Mouse (Mus musculus): ENCODE results near the gene Egfr.

Egfr gene

GRCm38 (mm10) chr11:16776967-16777366 lies 25.0 kb downstream of the Egfr start:
- no peak for DNase-seq (ENCODE audit: low spot score in 2 of 2)

- no peak for DNase-seq (ENCODE audit: low spot score in 2 of 2)
Observed at GRCm38 (mm10) chr11:16781604-16782003, 29.6 kb downstream of the Egfr start.

- no peak for DNase-seq (ENCODE audit: low spot score in 2 of 2)
Observed at GRCm38 (mm10) chr11:16783926-16784659, 32.1 kb downstream of the Egfr start.

- DNase-seq (ENCODE audit: low spot score in 2 of 2) = no peak
Observed at GRCm38 (mm10) chr11:16792638-16793585, 40.9 kb downstream of the Egfr start.

GRCm38 (mm10) chr11:16795012-16795411 lies 43.0 kb downstream of the Egfr start:
- DNase-seq (ENCODE audit: low spot score in 2 of 2) = no peak

GRCm38 (mm10) chr11:16795513-16795912 lies 43.5 kb downstream of the Egfr start:
- no peak for DNase-seq (ENCODE audit: low spot score in 2 of 2)

GRCm38 (mm10) chr11:16797456-16797855 lies 45.5 kb downstream of the Egfr start:
- DNase-seq (ENCODE audit: low spot score in 2 of 2) = no peak

- peak in 1 of 2 experiments; percentile 14 for DNase-seq (ENCODE audit: low spot score in 2 of 2)
Observed at GRCm38 (mm10) chr11:16798136-16798535, 46.1 kb downstream of the Egfr start.

GRCm38 (mm10) chr11:16800507-16800906 lies 48.5 kb downstream of the Egfr start:
- DNase-seq (ENCODE audit: low spot score in 2 of 2) = no peak

- DNase-seq (ENCODE audit: low spot score in 2 of 2) = no peak
Observed at GRCm38 (mm10) chr11:16802668-16803067, 50.7 kb downstream of the Egfr start.

- DNase-seq (ENCODE audit: low spot score in 2 of 2) = no peak
Observed at GRCm38 (mm10) chr11:16804016-16804415, 52.0 kb downstream of the Egfr start.

- no peak for DNase-seq (ENCODE audit: low spot score in 2 of 2)
Observed at GRCm38 (mm10) chr11:16805886-16806285, 53.9 kb downstream of the Egfr start.

GRCm38 (mm10) chr11:16809161-16809967 lies 57.4 kb downstream of the Egfr start:
- no peak for DNase-seq (ENCODE audit: low spot score in 2 of 2)

- DNase-seq (ENCODE audit: low spot score in 2 of 2) = no peak
Observed at GRCm38 (mm10) chr11:16810086-16810485, 58.1 kb downstream of the Egfr start.

- DNase-seq (ENCODE audit: low spot score in 2 of 2) = no peak
Observed at GRCm38 (mm10) chr11:16813298-16813697, 61.3 kb downstream of the Egfr start.

- DNase-seq (ENCODE audit: low spot score in 2 of 2) = no peak
Observed at GRCm38 (mm10) chr11:16816414-16816813, 64.4 kb downstream of the Egfr start.

- no peak for DNase-seq (ENCODE audit: low spot score in 2 of 2)
Observed at GRCm38 (mm10) chr11:16817336-16818034, 65.5 kb downstream of the Egfr start.

GRCm38 (mm10) chr11:16819424-16819823 lies 67.4 kb downstream of the Egfr start:
- no peak for DNase-seq (ENCODE audit: low spot score in 2 of 2)

- no peak for DNase-seq (ENCODE audit: low spot score in 2 of 2)
Observed at GRCm38 (mm10) chr11:16820138-16820537, 68.1 kb downstream of the Egfr start.

GRCm38 (mm10) chr11:16821668-16822254 lies 69.8 kb downstream of the Egfr start:
- no peak for DNase-seq (ENCODE audit: low spot score in 2 of 2)
